Mouse (Mus musculus) heart, postnatal 0 days (tissue): Measurements from ENCODE around the gene Tex2. TPM values are rescaled to one million over a fixed set of nuclear protein-coding genes. Genes with fewer than 3 reads are reported as not detected.
"Not testable (repeated sequence)": the region's sequence is repeated elsewhere in the genome, so short reads cannot be mapped to it uniquely, and the experiment has no call there.

ENCODE experiments used
- ATAC-seq: fragments of 200-750 bp; cut with Nextera tagmentation; 2 replicates; pipeline ENCODE4 v1.8.0; 2017; ENCODE audit warnings: low read depth, moderate number of reproducible peaks, moderate library complexity; ENCODE audit not compliant: insufficient read depth
- DNase-seq: peaks from one replicate; pipeline ENCODE4 v3.0.0-alpha.2; 2016; ENCODE audit warnings: low spot score
- H3K27ac ChIP-seq: fragments of 300-500 bp; sonication (generic); 2 replicates; pipeline ENCODE4 v1.5.1; 2014; ENCODE audit warnings: low read depth, mild to moderate bottlenecking
- H3K27me3 ChIP-seq: fragments of 300-500 bp; sonication (generic); 2 replicates; pipeline ENCODE4 v1.6.1; 2014; ENCODE audit warnings: low read length, mixed read lengths; ENCODE audit not compliant: control insufficient read depth, insufficient read depth
- H3K36me3 ChIP-seq: fragments of 300-500 bp; sonication (generic); replicated peaks from 2 replicates; pipeline ENCODE4 v1.6.1; 2014; ENCODE audit warnings: low read length, mixed read lengths; ENCODE audit not compliant: control insufficient read depth, insufficient read depth
- H3K4me1 ChIP-seq: fragments of 300-500 bp; sonication (generic); 2 replicates; pipeline ENCODE4 v1.6.1; 2014; ENCODE audit warnings: antibody characterized with exemption; ENCODE audit not compliant: control insufficient read depth, insufficient read depth
- H3K4me2 ChIP-seq: fragments of 300-500 bp; sonication (generic); 2 replicates; pipeline ENCODE4 v1.6.1; 2014; ENCODE audit warnings: low read depth, mild to moderate bottlenecking, low read length, moderate library complexity
- H3K4me3 ChIP-seq: fragments of 300-500 bp; sonication (generic); 2 replicates; pipeline ENCODE4 v1.5.1; 2014; ENCODE audit warnings: low read depth, low read length
- H3K9ac ChIP-seq: fragments of 300-500 bp; sonication (generic); replicated peaks from 2 replicates; pipeline ENCODE4 v1.6.1; 2014; ENCODE audit warnings: low read depth, low read length, mixed read lengths
- H3K9me3 ChIP-seq: fragments of 300-500 bp; sonication (generic); replicated peaks from 2 replicates; pipeline ENCODE4 v1.6.1; 2016; ENCODE audit warnings: low read length; ENCODE audit not compliant: control insufficient read depth
- CTCF ChIP-seq: IDR thresholded peaks from 2 replicates; pipeline ENCODE4 v1.5.1; 2016; ENCODE audit warnings: antibody characterized with exemption, control low read depth, low read depth
- EP300 ChIP-seq: IDR thresholded peaks from 2 replicates; pipeline ENCODE4 v1.6.1; 2016; ENCODE audit warnings: antibody characterized with exemption, low read depth
- WGBS: fragments of 180-500 bp; shearing (Covaris S2); extraction: QIAGEN DNeasy Blood & Tissue Kit; methylation state at CpG from one replicate; pipeline ENCODE4 v1.1.7; 2014; 5-methylcytosine and 5-hydroxymethylcytosine counted together
- polyA plus RNA-seq: library from polyadenylated mRNA; unstranded; fragments of >200 nt; fragmentation: Nextera tagmentation; extraction: Ambion mirVana; gene quantifications from 2 replicates; pipeline ENCODE4 v1.2.1, GENCODE M21; 2015
- total RNA-seq: library from RNA; depleted of rRNA; stranded (reverse); fragments of >200 nt; gene quantifications from 2 replicates; pipeline ENCODE4 v1.2.3, GENCODE M21; 2014; ENCODE audit warnings: low replicate concordance

The Tex2 gene
- total and polyA plus RNA-seq, 2 experiments from 2014 or later = 14.0 to 37.4 TPM

- no peaks in the 10 kb centered on the region for H3K4me1 ChIP-seq
- H3K9me3 ChIP-seq = no peaks in the 10 kb centered on the region
- H3K4me2 ChIP-seq = no peak overlapping the region
- 86% methylated on average over 2 of the region's 2 CpGs for WGBS
- no peak overlapping the region for H3K4me3 ChIP-seq
- H3K27ac ChIP-seq = no peak overlapping the region
- H3K27me3 ChIP-seq = no peaks in the 10 kb centered on the region
- H3K9ac ChIP-seq = no peak overlapping the region
- DNase-seq (no peak), ATAC-seq (no peak)
- no peaks in the 10 kb centered on the region for H3K36me3 ChIP-seq
- TF ChIP-seq CTCF (no peak), EP300 (no peak)
These were observed 20.2 kb upstream of the Tex2 start for GRCm38 (mm10) chr11:106633456-106633855.

- no peaks in the 10 kb centered on the region for H3K9me3 ChIP-seq
- H3K4me3 ChIP-seq = no peak overlapping the region
- H3K36me3 ChIP-seq = no peaks in the 10 kb centered on the region
- ATAC-seq (peak; percentile 58; the same call in 1 of the 2 replicates), DNase-seq (peak; percentile 89)
- H3K9ac ChIP-seq = no peak overlapping the region
- TF ChIP-seq CTCF (peak; percentile 93), EP300 (no peak)
- H3K4me1 ChIP-seq = no peaks in the 10 kb centered on the region
- no peak overlapping the region for H3K4me2 ChIP-seq
- no peak overlapping the region for H3K27ac ChIP-seq
- H3K27me3 ChIP-seq = no peaks in the 10 kb centered on the region
- WGBS = 21% methylated on average over 6 of the region's 6 CpGs
These were observed 14.5 kb upstream of the Tex2 start for GRCm38 (mm10) chr11:106627692-106628091.

- Histone ChIP-seq H3K4me3 (no peak overlapping the region), H3K4me1 (peaks cover 5% of the 10 kb centered on the region; the same call in 1 of the 2 replicates), H3K27me3 (no peaks in the 10 kb centered on the region), H3K9ac (no peak overlapping the region), H3K27ac (no peak overlapping the region), H3K4me2 (no peak overlapping the region), H3K36me3 (no peaks in the 10 kb centered on the region), H3K9me3 (no peaks in the 10 kb centered on the region)
- TF ChIP-seq EP300 (no peak), CTCF (peak; percentile 9; the same call in 1 of the 2 replicates)
- WGBS = 50% methylated on average over 3 of the region's 3 CpGs
- peak; percentile 1 for DNase-seq
- ATAC-seq = no peak
These were observed 12.4 kb upstream of the Tex2 start for GRCm38 (mm10) chr11:106625577-106625976.

GRCm38 (mm10) chr11:106623629-106624028 is 10.4 kb upstream of the Tex2 start:
- no peak overlapping the region for H3K4me2 ChIP-seq
- TF ChIP-seq EP300 (no peak), CTCF (no peak)
- H3K27ac ChIP-seq = no peak overlapping the region
- DNase-seq = peak; percentile 3
- H3K4me1 ChIP-seq = peaks cover 9% of the 10 kb centered on the region; the same call in 1 of the 2 replicates
- 74% methylated on average over 2 of the region's 2 CpGs for WGBS
- no peak for ATAC-seq
- H3K9ac ChIP-seq = no peak overlapping the region
- no peaks in the 10 kb centered on the region for H3K36me3 ChIP-seq
- no peaks in the 10 kb centered on the region for H3K27me3 ChIP-seq
- H3K4me3 ChIP-seq = no peak overlapping the region
- no peaks in the 10 kb centered on the region for H3K9me3 ChIP-seq

- no peak for ATAC-seq
- peaks cover 9% of the 10 kb centered on the region; the same call in 1 of the 2 replicates for H3K4me1 ChIP-seq
- H3K4me2 ChIP-seq = no peak overlapping the region
- H3K36me3 ChIP-seq = no peaks in the 10 kb centered on the region
- H3K9me3 ChIP-seq = no peaks in the 10 kb centered on the region
- H3K9ac ChIP-seq = no peak overlapping the region
- H3K27me3 ChIP-seq = no peaks in the 10 kb centered on the region
- H3K27ac ChIP-seq = no peak overlapping the region
- WGBS = 73% methylated on average over 8 of the region's 8 CpGs
- peak; percentile 8 for DNase-seq
- TF ChIP-seq EP300 = no peak
- no peak for TF ChIP-seq CTCF
- H3K4me3 ChIP-seq = no peak overlapping the region
These were observed 8.8 kb upstream of the Tex2 start for GRCm38 (mm10) chr11:106622056-106622455.

- not testable (repeated sequence) for H3K4me2 ChIP-seq, H3K27ac ChIP-seq, H3K36me3 ChIP-seq, H3K27me3 ChIP-seq, H3K9me3 ChIP-seq, DNase-seq, ATAC-seq, H3K9ac ChIP-seq, H3K4me3 ChIP-seq
- WGBS = 86% methylated on average over 3 of the region's 4 CpGs
- peaks cover 14% of the 10 kb centered on the region for H3K4me1 ChIP-seq
These were observed 5.5 kb upstream of the Tex2 start for GRCm38 (mm10) chr11:106618768-106619167.
